Mouse (Mus musculus): ENCODE results near the gene Hnf1a.

DNA sequence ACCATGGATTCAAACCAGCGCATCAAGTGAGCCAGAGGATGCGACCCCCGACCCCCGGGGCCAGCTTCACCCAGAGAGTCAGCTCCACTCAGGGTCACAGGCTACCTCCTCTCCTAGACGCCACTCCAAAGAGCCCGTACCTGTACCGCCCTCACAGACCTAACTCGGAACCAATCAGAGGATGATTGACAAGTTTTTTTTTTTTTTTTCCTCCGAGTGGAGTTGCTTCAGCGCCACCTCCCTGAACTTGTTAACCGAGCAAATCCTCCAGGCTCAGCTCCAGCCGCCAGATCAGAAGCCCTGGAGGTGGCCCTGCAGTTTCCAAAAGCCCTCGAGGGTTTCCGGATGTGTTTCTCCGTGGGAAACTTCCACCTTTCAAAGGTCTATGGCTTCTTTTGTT is 11.1 kb upstream of the Hnf1a start:
- TF ChIP-seq CTCF (conservative IDR thresholded peaks at IDR 0.05; ENCODE audit: low read length) (no peak), NANOG (IDR thresholded peaks at IDR 0.05; ENCODE audit: borderline replicate concordance, low read length) (no peak), POU5F1 (IDR thresholded peaks at IDR 0.05; ENCODE audit: borderline replicate concordance, low read length) (no peak)

All from E14TG2a.4 (cell line).